Mouse (Mus musculus) erythroid progenitor cell, adult 5-6 weeks (primary cell): ENCODE measurements at regions not wholly inside any gene's neighbourhood (a gene's known extent, or its start where the extent isn't known, plus 50 kb on each side); places are given as distances from the start of the nearest gene placed in this dataset.

Experiments
- ATAC-seq: replicated peaks from 2 replicates; pipeline ENCODE4 v1.8.0; 2016; ENCODE audit warnings: moderate number of reproducible peaks, mild to moderate bottlenecking, moderate TSS enrichment, inconsistent platforms; ENCODE audit not compliant: poor library complexity, low FRiP score, severe bottlenecking

DNA sequence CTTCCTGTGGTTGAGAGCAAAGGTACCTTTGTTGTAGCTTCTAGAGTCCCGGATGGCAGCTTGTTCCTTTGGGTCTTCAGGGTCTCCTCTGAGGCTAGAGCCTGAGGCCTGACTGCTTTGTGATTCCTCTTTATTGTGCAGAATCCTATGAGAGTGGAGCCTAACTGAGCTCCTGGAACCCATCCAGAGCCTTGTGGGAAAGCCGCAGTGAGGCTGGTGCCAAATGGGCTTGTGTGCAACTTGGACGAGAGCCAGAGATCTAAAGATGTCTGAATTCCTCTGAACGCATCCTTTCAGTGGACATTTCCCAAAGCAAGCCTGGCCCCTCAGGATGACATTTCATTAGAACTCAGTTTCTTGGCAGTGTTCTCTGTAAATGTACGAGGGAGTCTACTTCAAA, 178.4 kb upstream of the Tmem72 start:
- no peak for ATAC-seq

DNA sequence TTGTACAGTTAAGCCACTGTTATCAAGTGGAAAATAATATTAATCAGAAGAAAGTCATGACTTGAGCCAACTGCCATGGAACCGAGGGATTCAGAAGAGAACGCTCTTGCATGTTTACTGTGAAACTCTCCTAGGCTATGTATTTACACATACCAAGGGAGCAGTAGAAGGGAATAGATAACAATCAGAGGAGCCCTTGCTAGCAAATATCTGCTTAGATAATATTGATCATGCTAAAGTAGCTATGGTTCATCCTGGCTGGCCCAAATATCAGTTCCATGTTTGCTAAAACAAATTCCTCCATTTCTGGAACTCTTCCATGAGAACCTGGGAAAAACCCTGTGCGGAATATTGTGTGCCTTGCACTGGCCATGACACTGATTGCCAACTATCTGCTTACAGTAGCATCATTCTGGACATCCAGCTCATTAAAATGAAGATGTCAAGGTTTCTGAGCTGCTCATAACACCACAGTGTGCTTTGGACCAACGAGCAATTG, 179.5 kb upstream of the Tmem72 start:
- ATAC-seq, result no peak

DNA sequence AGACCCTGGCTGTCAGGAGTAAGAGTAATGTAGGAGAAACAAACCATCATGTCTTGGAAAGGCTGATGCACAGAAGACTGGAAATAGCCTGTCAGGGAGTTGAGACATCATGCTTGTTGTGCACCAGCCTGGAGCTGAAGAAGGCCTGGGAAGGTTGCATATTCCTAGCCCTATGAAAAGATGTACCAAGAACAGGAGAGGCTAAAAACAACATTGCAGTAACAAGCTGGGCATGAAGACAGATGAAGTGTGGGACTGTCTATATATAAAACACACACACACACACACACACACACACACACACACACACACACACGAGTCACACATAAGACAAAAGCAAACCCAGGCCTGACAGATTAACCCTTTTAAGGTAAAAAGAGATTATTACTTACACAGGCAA, 185.1 kb upstream of the Tmem72 start:
- ATAC-seq, result no peak

DNA sequence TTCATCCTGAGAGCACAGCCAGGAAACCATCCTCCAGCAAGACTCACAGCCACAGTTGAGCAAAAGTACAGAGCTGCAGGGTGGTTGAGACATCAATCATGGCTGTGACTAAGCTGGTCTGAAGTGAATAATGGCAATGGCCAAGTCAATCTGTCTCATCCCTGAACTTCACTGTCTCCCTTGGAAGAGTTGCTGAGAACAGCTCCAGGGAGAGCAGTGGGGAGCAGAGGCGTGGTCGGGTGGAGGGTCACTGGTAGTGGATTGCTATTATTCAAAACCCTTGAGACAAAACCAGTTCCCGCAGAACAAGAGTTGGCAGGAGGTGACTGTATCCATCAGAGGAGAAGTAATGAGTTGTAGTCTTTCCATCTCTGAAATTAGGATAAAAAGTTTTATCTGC, 185.7 kb upstream of the Tmem72 start:
- no peak for ATAC-seq

DNA sequence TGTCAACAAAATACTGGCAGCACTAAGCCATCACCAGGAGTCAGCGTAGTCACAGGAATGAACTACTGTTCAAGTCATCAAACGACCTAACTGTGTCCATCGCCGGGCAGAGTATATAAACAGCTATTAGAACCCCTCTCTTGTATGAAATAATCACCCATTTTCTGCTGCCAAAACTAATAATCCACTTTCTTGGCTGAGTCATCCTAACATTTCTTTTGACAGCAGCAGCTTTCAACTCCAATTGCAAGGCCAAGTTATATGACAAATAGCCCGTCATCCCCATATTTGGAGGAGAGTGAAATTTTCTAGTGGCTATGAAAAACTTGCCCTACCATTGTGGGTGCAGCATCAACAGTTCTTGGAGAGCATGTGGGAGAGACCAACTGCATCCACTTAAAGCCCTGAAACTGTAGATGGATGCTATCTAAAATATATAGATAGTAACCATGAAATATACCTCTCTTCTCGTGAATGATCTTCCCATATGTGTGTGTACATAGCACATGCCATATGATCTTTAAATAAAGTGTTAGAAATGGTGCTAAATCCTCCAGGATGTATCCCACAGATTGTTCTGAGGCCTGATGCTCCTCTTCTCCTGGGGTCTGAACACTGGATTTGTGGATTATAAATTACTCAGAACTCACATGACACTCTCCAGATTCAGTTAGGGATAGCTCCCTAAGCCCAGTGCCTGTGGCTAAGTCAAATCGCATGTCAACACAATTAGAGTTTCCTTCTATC, 189.9 kb upstream of the Tmem72 start:
- ATAC-seq, result no peak

DNA sequence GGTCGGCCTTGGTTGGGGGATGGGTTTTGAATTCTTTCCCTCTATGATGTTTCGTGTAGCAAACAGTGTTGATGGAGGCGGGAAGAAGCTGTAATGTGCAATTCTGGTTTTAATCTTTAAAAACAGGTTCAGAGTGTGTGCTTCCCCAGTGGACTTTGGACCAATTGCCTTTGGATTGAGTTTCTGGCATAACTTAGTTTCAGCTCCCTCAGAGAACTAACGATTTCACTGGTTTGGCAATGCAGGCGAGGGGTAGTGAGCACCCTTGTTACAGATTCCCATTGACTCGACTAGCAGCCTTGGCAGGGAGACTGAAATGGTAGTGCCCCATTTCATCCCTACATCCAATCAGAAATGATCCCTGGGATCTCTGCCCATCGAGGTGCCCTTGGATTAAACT, 193.9 kb upstream of the Tmem72 start:
- ATAC-seq, result no peak

DNA sequence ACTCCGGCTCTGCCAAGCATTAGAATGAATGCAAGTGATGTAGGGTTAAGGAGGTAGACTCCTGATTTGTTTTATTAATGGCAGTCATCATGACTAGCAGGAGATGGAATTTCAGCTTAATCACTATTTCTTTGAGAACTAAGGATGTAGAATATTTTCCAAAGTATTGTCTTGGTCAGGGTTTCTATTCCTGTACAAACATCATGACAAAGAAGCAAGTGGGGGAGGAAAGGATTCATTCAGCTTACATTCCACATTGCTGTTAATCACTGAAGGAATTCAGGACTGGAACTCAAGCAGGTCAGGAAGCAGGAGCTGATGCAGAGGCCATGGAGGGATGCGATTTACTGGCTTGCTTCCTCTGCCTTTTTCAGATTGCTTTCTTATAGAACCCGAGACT, 195.4 kb upstream of the Tmem72 start:
- ATAC-seq, result no peak

DNA sequence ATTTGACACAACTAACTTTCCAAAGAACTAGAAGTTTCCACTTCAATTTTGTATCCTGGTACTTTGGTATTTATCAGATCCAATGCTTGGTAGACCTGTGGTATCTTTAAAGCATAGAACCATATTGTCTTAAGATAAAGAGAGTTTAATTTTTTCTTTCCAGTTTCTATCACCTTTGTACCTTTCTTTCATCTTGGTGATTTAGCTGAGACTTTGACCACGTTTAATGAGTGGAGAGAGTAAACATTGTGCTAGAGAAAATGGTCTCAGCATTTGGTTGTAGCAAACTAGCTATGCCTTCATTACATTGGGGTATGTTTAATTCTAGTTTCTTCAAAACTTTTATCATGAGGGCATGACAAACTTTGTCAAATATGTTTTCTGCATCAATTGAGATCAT, 197.4 kb upstream of the Tmem72 start:
- no peak for ATAC-seq

DNA sequence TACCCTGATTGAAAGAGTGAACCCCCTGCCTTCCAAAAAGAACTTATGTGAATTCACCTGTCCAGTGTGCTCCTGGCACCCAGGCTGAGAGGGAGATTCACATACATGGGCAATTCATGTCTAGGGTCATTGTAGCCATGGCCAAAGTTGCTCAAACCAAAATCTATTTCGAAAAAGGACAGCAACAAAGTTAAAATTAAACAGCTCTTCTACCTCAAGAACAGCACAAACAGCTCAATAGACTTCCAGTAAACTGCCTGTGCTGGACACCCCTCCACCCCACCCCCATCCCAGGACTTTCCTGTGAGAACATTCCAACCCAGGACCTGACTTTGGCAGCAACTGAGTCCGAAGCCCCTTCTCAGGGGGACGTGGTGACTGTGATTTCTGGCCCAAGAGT, 218.3 kb upstream of the Tmem72 start:
- ATAC-seq, result no peak

DNA sequence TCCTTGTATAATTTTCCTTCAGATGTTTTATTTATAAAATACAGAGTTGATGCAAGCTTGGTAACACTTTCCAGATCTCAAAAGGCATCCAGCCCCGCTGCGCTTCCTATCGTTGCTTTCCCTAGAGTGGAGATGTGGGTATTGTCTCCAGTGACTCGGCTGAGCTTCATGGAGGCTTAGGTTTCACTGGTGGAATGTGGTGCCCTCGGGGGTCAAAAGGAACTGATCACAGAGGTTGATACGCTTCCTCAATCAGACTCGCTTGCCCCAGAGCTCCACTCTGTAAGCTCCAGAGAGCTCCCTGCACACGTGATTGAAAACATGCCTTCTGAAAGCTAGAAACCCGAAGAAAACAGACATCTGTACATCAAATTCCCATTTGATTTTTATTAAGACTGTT, 224.9 kb upstream of the Tmem72 start:
- no peak for ATAC-seq

DNA sequence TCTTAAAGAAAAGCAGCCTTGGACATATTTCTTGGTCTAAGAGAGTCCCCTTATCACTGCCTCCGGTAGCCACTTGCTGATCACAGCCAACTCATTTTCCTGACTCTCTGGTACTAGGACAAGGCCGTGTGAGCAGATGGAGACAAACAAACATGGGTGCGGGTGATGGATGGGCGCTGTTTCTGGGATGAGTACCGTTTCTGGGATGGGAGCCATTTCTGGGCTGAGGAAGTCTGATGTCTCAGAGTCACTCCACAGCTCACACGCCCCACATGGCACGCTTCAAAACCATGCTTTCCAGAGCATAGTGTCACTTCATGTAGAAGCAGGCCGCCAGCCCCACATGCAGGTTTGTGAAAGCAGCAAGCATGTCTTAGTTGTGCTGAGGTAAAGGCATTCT, 225.6 kb upstream of the Cxcl12 start:
- ATAC-seq, result no peak

DNA sequence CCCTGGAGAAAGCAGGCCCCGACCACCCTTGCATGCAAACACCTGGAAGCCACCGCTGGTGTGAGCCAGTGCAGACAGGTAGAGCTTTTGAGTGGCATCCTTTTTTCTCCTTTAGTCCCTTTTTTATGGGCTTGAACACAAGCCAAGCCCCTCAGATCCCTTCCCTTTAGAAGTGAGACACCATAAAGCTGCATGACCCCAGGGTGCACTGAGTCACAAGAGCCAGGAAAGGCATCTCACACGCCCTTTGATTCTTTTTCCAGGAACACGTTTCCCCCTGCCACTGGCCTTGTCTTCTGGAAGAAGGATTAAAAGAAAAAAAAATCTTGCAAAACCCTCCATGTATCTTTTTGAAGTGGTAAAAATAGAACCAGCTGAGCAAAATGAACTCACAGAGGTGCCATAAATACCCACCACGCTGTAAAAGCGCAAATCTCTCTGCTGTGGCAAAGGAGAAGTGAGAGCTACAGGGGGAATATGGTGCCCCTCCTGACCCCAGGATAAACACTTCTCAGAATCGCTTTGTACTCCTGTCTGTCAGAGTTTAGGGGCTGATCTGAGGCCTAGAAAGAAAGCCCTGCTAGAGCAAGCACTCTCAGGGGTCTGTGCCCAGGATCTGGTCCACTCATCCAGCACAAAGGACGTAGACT, 222.1 kb upstream of the Cxcl12 start:
- no peak for ATAC-seq

DNA sequence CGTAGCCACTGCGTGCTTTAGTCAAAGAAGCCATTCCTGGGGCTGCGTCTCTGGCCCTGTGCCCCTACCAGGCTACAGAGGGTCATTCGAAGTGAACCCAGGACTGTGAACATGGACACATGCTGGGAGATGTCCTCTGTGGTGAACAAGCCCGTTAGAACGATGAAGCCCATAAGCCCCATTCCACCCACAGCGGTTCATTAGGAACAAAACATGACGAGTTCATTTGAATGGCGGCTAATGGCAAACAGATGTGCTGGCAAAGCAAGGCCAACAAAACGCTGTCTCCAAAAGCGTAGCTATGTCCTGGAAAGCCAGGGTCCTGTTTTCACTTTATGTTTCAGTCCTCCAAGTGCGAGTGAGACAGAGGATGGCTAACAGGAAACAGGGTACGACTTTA, 208.7 kb upstream of the Cxcl12 start:
- no peak for ATAC-seq

DNA sequence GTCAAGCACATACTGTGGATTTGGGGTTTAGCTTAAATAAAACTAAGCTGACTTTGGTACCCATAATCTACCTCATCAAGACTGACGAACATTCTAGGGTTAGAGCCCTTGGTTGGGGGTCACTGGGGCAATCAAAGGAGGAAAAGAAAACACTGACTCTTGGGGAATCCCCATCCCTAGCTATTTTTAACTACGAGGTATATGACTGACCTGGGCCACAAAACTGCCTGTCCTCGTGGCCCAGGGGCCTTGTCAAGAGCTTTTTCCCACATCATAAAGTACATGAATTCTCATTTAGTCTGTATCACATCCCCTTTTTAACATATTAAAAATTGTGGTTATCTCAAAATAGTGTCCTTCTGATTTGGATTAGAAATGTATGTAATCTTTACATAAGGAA, 207.7 kb upstream of the Cxcl12 start:
- no peak for ATAC-seq

DNA sequence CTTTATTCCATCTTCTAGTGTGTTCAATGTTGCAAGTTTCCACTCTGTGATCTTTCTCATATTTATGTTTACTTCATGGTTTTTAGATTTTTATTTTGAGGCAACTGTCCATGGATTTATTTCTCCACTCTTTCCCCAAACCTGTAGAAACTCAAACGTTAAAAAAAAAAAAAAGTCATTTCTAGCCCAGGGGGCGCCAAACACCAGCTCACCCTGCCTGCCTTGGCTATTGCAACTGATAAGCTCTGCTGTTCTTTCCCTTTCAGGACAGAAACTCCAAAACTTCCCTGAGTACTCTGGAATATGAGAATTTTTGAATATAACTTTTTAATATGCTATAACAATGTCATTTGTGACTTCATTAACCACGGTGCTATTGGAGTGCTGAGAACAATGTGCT, 201.9 kb upstream of the Cxcl12 start:
- no peak for ATAC-seq

DNA sequence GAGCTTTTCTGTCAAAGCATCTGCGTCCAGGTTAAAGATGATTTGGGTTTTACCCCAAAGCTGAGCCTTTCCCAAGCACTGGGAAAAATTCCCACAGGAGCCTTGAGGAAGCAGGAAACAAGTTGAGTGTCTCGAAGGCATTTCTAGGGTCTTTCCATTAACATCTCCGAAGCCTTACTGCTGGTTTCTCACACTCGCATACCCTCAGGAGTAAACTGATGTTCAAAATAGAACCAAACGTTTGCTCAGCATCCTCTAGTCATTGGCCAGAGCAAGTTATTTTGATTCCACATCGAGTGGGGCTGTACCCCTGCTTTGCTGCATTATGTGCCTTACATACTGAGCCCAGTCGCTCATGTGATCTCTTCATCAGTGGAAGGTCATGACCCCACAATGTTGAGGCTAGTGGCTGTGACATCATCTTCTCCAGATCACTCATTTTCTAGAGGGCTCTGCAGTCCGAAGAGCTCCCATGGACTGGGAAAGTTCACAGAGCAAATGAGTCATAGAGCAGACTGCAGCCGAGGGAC, 198.9 kb upstream of the Cxcl12 start:
- no peak for ATAC-seq

DNA sequence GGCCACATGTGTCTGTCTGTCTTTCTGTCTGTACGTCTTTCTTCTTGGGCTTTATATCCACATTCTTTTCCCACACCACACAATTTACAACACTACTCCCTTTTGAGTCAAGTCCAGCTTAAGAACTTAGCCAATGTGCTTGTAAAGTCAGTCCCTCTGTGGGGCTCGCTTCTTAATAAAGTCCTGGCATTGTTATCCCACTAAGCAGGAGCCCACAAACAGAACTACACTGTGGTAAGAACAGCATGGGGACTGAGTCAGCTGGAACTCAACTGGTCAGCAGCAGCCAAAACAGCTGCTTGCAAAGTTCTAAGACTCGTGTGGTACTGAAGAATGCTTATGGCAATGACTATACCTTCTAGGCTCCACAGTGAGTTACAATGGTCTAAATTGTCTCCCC, 193.5 kb upstream of the Cxcl12 start:
- ATAC-seq, result no peak

DNA sequence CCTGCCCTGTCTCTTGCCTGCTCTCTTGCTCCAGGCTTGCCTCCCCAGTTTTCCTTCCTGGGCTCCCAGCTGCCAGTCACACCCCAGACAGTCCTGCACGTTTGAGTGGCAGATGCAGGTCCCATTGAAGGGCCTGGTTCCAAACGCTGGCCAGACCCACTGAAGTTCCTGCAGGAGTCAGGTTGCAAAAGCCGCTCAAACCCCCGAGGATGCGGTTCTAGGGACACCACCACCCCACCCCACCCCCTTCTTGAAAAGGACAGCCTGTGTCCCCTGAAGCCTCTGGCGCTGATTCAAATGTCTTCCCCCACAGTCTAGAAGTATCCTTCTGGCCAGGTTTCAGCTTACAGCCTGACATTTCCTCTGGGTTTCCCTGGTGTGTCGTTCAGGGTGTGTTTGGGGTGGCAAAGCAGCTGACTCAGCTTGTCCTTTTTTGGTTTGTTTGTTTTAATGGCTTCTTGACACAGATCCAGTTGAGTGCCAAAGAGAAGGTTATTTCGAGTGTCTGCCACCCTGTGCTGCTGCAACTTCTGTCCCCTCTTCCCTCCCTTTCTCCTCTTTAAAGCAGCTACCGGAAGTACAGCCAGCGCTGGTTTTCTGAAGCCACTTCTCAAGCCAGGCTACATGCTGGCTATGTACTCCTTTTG, 187.9 kb upstream of the Cxcl12 start:
- no peak for ATAC-seq

DNA sequence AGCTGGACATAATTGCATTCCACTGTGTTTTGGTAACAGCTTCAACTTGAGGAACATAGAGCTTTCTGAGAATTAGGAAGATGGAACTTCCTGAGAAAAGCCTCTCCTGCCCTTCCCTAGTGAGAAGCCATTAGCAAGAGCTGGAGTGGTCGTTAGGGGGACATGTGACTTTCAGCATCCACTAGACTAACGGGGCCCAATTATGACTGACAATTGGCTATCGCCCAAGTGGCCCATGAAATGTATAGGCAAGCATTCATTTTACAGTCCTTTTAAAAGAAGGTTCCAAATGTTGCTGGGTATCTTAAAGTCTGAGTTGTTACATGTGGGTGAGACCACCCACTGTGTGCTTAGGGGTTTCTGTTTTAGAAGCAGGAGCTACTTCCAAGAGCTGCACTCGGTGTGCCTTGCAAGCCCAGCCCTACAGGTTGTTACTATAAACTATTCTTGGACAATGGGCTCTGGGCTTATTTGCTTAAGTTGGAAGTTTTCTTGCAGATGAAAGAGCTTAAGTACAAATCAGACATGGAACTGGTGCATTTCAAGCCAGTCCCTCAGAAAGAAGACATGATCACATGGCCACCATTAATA, 183.1 kb upstream of the Cxcl12 start:
- ATAC-seq, result no peak

DNA sequence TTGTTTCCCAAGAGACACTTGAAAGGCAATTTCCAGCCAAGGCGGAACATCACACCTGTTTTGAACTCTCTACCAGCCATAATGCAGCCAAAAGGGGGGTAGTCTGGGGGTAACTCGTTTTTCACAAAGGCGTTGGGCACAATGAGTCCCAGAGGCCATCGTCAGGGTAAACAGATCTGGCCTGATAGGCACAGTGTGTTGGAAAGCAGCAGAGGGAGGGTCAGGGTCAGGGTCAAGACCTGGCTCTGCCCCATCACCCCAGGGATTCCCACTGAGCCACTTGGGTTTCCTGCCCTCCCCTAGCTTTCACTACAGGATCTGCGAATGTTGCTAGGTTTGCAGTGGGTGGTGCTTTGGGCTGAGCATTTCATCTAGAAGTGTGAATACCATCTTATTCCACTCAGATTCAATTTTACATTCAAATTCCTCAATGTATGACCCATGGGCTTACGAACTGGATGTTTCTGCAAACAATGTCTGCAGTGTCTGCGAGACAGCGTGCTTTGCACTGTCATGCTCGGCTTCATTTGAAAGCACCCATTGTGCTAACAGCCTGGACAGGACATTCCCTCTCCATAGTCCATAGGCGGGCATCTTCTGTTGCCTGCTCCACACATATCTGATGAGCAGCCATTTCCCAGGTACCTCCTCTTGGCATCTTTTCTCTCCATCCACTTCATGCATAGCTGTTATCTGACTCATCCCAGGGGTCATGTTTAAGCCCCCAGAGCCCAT, 181.9 kb upstream of the Cxcl12 start:
- no peak for ATAC-seq
